Mouse (Mus musculus): ENCODE measurements around the gene Mre11a.

DNA sequence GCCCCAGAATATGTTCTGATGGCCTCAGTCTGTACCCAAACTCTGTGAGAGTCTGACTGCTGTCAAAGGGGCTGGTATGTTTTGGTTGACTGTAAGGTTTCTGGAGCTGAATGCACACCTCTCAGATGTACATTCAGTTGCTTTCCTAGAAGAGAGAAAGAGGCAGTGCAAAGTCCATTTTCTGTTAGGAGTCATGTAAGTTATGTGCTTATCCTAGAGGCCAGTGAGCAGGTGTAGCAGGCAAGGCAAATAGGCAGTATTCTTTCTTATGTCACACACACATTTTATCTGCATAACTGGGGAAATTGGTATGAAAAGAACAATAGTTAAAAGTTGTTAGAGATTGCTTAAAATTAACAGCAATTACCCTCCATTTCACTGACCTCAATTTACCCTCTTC is 30.5 kb upstream of the Mre11a start:
- no peak for TF ChIP-seq POLR2A (IDR thresholded peaks at IDR 0.05; ENCODE audit: borderline replicate concordance, extremely low read depth, low read depth, low read length)
- no peak for TF ChIP-seq CTCF (IDR thresholded peaks at IDR 0.05; ENCODE audit: insufficient read depth, low read length)
